Mouse (Mus musculus): ENCODE results near the gene Kif13a. TPM values are rescaled to one million over a fixed set of nuclear protein-coding genes. Genes with fewer than 3 reads are reported as not detected.

Kif13a gene
- polyA plus RNA-seq, 1 experiment from 2014 or later: 8.0 TPM

DNA sequence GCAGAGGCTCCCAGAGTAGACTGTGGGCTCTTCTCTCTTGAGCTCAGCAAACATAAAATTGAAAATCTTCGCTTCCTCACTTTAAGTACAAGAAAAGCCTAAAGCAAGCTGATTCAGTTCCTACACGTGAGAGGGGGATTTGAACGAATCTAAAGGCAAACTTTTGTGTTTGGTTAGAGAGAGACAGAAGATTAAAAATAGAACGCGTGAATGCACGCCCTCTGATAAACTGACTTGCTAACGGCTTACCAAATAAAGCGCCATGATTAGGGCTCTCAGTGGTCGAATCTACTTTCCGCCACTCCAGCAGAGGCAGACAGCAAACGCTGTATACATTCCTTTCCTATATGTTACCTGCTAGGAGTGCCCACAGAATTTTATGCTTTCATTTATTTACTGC lies 31.3 kb downstream of the Kif13a start:
- H3K4me1 ChIP-seq: peaks cover 14% of the 10 kb centered on the region
- DNase-seq (ENCODE audit: extremely low spot score, low spot score): no peak
- H3K27ac ChIP-seq: no peak overlapping the region
- H3K36me3 ChIP-seq (replicated peaks): peaks cover 24% of the 10 kb centered on the region
- WGBS: 67% methylated on average over 11 of the region's 11 CpGs
- H3K4me3 ChIP-seq: no peak overlapping the region
- peaks cover 9% of the 10 kb centered on the region; the same call in 1 of the 2 replicates for H3K9me3 ChIP-seq
- H3K27me3 ChIP-seq (ENCODE audit: poor library complexity, severe bottlenecking): no peaks in the 10 kb centered on the region

DNA sequence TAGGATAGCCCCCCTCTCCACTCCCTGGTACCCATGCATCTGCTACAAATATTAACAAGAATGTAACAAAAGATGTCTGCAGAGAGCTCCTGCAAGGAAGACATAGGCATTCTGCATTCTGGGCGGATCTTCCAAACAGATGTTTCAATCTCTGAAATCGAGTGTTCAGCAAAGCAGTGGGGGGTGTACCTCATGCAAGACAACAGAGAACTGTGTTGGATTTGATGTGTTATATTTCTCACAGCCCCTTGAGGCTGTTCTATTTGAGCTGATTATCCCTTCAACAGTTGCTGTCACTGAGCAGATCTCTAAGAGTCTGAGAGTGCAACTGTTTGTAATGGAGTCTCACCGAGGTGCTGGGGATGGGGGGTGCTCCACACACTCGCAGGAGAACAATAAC lies 37.3 kb downstream of the Kif13a start:
- Histone ChIP-seq H3K27ac (no peak overlapping the region), H3K36me3 (replicated peaks) (no peaks in the 10 kb centered on the region), H3K4me1 (peaks cover 12% of the 10 kb centered on the region), H3K9me3 (no peaks in the 10 kb centered on the region), H3K27me3 (ENCODE audit: poor library complexity, severe bottlenecking) (no peaks in the 10 kb centered on the region), H3K4me3 (no peak overlapping the region)
- DNase-seq (ENCODE audit: extremely low spot score, low spot score): no peak
- 82% methylated on average over 4 of the region's 4 CpGs for WGBS

DNA sequence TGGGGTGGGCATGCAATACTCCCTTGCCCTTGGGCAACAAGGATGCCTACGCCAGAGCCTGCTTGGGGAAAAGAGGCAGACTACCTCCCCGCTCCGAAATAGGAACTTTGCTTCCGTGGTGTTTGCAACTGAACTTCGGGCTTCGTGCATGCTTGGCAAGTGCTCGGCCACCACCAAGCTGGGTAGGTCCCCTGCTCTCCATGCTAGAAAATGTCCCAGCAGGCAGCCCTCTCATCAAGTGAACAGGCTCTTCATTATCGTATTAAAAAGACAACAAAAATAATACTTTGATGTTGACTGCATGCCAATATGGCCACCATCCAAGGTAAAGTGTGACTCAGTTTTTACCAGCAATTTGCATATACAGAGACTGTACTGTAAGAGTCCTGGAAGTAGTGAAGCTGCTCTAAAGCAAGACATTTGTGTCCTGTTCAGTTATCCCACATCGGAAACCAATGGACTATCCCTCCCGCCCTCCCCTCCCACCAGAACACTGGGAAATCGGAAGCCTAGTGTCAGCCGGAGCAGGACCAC lies 41.5 kb downstream of the Kif13a start:
- no peak for DNase-seq (ENCODE audit: extremely low spot score, low spot score)
- H3K4me3 ChIP-seq: no peak overlapping the region
- WGBS: 91% methylated on average over 12 of the region's 12 CpGs
- no peaks in the 10 kb centered on the region for H3K9me3 ChIP-seq
- H3K36me3 ChIP-seq (replicated peaks): no peaks in the 10 kb centered on the region
- peaks cover 17% of the 10 kb centered on the region for H3K4me1 ChIP-seq
- H3K27me3 ChIP-seq (ENCODE audit: poor library complexity, severe bottlenecking): no peaks in the 10 kb centered on the region
- H3K27ac ChIP-seq: no peak overlapping the region

DNA sequence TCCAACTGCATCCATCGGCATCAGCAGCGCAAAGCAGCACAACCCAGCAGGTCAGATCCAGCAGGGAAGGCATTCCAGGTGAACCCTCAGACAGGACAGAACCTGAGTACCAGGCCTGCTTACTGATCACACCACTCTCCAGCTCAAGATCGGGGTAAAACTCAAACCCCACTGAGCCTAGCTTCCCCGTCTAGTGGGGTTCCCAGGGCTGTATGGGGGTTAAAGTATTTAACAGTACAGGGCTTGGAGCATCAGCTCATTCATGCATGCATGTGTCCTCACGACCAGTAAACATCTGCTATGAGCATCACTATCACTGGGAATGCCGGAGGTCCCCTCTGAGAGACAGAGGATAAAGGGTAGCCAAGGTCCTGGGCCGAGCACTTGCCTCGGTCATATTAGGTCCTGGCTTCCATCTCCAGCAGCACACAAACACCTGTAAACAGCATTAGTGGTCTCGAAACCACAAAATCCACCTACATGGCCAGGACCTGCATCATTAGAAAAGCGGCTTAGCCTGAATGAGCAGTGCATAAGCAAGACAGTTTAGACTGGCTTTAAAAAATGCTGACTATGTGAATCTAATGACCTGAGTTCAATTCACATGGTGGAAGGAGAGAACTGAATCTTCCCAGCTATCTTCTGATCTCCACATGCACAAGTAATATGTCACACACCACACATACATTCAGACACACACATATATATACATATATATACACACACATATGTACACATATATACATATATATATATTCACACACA lies 43.0 kb downstream of the Kif13a start:
- H3K27me3 ChIP-seq (ENCODE audit: poor library complexity, severe bottlenecking): no peaks in the 10 kb centered on the region
- 93% methylated on average over 10 of the region's 10 CpGs for WGBS
- H3K4me1 ChIP-seq: peaks cover 8% of the 10 kb centered on the region; the same call in 1 of the 2 replicates
- H3K4me3 ChIP-seq: no peak overlapping the region
- no peaks in the 10 kb centered on the region for H3K36me3 ChIP-seq (replicated peaks)
- no peak overlapping the region for H3K27ac ChIP-seq
- H3K9me3 ChIP-seq: no peaks in the 10 kb centered on the region
- no peak for DNase-seq (ENCODE audit: extremely low spot score, low spot score)

DNA sequence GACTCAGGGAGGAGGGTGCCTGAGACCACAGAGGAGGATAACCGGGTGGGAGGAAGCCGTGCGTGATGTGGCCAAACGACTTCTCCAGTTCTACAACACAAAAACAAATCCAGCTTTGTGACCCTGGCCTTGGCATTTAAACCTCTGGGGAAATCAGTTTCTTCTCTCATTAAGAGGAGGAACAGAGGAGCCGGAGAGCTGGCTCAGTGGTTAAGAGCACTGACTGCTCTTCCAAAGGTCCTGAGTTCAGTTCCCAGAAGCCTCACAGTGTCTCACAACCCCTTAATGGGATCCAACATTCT lies 44.0 kb downstream of the Kif13a start:
- no peak for DNase-seq (ENCODE audit: extremely low spot score, low spot score)
- no peaks in the 10 kb centered on the region for H3K27me3 ChIP-seq (ENCODE audit: poor library complexity, severe bottlenecking)
- WGBS: 91% methylated on average over 5 of the region's 5 CpGs
- no peaks in the 10 kb centered on the region for H3K36me3 ChIP-seq (replicated peaks)
- peaks cover 13% of the 10 kb centered on the region for H3K4me1 ChIP-seq
- H3K27ac ChIP-seq: no peak overlapping the region
- no peaks in the 10 kb centered on the region for H3K9me3 ChIP-seq
- no peak overlapping the region for H3K4me3 ChIP-seq

DNA sequence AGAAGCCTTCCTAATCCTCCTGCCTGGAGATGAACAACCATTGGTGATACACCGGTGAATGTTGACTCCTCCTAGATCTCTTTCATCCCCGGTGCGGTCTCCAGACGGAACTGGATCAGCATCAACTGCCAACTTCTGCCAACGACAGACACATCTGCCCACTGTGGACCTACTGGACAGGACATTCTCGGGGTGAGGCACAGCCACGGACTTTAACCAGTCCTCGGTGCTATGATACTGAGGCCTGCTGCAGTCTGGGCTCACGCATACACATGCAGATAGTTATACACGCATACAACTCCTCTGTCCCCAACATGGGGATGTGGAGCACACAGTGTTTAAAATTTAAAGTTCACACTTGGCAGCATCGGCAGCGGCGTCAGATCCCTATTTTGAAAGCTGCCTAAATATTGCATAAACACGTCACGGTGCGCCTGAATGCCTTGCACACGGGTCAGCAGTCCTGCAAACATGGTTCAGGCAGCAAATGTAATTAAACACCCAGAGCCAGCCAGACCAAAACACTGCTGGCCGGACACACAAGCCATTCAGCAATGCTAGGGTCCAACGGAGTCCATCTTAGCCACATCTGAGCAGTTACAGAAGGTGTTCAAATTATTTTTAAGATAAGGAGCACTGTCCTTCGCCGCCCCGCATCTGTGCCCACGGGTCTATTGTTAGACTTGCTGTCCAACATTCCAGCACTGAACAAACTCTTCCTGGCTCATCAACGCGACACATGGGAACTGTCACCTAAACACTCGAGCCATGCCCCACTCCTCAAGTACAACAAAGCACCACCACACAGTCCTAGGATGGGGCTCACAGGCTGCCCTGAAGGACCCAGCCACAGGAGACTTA lies 44.5 kb downstream of the Kif13a start:
- Histone ChIP-seq H3K4me1 (peaks cover 13% of the 10 kb centered on the region), H3K27me3 (ENCODE audit: poor library complexity, severe bottlenecking) (no peaks in the 10 kb centered on the region), H3K27ac (no peak overlapping the region), H3K4me3 (no peak overlapping the region), H3K36me3 (replicated peaks) (no peaks in the 10 kb centered on the region), H3K9me3 (no peaks in the 10 kb centered on the region)
- no peak for DNase-seq (ENCODE audit: extremely low spot score, low spot score)
- WGBS: 92% methylated on average over 26 of the region's 26 CpGs

DNA sequence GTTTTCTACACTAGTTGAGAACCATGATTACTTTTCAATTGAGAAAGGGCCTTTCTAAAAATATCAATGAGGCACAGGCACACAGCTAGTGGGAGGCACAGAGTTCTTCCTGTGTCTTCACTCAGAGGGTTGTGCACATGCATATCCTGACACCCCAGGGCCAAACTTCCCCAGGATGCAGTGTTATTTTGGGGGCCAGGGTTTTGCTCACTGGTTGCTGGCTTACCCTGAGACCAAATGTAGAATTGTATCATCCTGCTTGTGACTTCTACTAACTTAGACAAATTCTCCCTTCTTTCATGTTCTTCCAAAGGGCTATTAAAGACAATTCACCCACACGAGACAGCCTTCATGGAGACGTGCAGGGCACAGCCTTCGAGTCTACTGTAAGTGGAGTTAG lies 45.7 kb downstream of the Kif13a start:
- Histone ChIP-seq H3K27ac (no peak overlapping the region), H3K4me1 (peaks cover 13% of the 10 kb centered on the region), H3K4me3 (no peak overlapping the region), H3K27me3 (ENCODE audit: poor library complexity, severe bottlenecking) (no peaks in the 10 kb centered on the region), H3K36me3 (replicated peaks) (no peaks in the 10 kb centered on the region), H3K9me3 (no peaks in the 10 kb centered on the region)
- no peak for DNase-seq (ENCODE audit: extremely low spot score, low spot score)
- 93% methylated on average over 3 of the region's 3 CpGs for WGBS

DNA sequence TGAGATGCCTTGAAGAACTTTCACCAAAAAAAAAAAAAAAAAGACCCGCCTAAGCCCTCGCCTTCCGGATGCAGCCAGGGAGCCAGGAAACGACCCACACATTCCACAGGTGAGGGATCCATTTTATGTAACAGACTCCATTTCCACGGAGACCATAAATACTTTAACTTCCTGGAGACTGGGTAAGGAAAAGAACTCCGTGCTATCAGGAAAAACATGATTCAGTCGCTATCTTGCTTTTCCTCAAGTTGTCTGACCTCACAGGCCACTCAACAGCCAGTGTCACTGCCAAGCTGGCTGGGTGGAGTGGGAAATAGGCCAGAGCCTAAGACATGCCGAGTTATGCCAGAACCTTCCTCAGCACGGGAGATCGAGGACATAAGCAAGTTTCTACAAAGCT lies 46.3 kb downstream of the Kif13a start:
- no peak for DNase-seq (ENCODE audit: extremely low spot score, low spot score)
- Histone ChIP-seq H3K36me3 (replicated peaks) (no peaks in the 10 kb centered on the region), H3K27ac (no peak overlapping the region), H3K4me3 (no peak overlapping the region), H3K9me3 (no peaks in the 10 kb centered on the region), H3K27me3 (ENCODE audit: poor library complexity, severe bottlenecking) (no peaks in the 10 kb centered on the region), H3K4me1 (peaks cover 13% of the 10 kb centered on the region)
- 84% methylated on average over 10 of the region's 10 CpGs for WGBS

DNA sequence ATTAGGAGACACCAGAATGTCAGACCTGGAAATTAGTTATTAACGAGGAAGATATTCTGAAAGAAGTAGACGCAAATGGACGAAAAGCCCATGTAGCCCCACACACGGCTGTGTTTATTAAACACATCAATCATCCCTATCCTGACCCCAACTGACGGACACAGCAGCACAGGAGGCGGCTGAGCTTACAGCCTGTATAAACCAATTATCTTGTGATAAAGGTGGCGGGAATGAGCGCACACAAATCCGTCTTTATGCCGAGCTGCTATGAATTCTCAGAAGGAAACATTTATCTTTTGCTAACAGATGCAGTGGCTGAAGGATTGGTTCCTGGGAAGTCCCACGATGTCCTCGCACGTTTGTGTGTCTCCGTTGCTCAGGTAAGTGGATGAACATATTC lies 48.9 kb downstream of the Kif13a start:
- H3K27me3 ChIP-seq (ENCODE audit: poor library complexity, severe bottlenecking): no peaks in the 10 kb centered on the region
- no peak overlapping the region for H3K27ac ChIP-seq
- H3K4me3 ChIP-seq: no peak overlapping the region
- peaks cover 13% of the 10 kb centered on the region for H3K4me1 ChIP-seq
- 79% methylated on average over 14 of the region's 14 CpGs for WGBS
- H3K9me3 ChIP-seq: no peaks in the 10 kb centered on the region
- no peak for DNase-seq (ENCODE audit: extremely low spot score, low spot score)
- no peaks in the 10 kb centered on the region for H3K36me3 ChIP-seq (replicated peaks)

DNA sequence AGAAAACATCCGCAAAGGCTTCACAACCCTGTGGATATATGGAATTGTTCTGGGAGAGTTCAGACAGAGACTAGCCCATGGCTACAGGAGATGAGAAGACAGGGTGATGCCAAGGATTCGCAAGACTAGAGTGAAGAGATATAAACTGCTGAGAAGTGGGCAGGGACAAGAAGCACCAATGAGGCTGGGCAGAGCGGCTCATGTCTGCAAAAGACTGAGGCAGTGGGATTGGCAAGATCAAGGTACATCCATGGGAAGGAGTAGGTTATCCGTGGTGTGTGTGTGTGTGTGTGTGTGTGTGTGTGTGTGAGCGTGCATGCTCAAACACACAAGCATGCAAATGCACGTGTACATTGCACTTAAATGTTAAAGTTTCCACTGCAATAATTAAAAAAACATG lies 49.4 kb downstream of the Kif13a start:
- H3K4me1 ChIP-seq: peaks cover 9% of the 10 kb centered on the region
- no peak for DNase-seq (ENCODE audit: extremely low spot score, low spot score)
- H3K4me3 ChIP-seq: no peak overlapping the region
- no peaks in the 10 kb centered on the region for H3K27me3 ChIP-seq (ENCODE audit: poor library complexity, severe bottlenecking)
- 92% methylated on average over 6 of the region's 6 CpGs for WGBS
- H3K36me3 ChIP-seq (replicated peaks): no peaks in the 10 kb centered on the region
- no peak overlapping the region for H3K27ac ChIP-seq
- H3K9me3 ChIP-seq: no peaks in the 10 kb centered on the region

DNA sequence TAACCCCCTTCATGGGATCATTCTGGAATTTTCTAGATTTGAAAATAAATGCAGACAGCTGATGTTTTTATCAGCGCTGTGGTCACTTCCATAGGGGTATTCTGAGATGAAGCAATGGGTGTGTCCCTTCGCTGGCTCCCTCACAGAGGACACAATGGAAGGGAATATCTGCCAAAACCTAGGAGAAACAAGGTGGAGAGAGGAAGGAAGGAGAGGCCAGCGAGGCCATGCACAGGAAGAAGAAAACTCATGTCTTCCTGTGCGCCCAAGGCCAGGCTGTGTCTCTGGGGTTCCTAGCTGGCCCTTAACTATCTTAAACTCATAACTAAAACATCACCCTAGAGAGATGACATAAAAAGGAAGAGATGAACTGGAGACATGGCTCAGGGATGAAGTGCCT lies 52.6 kb downstream of the Kif13a start:
- H3K9me3 ChIP-seq: no peaks in the 10 kb centered on the region
- WGBS: 84% methylated on average over 4 of the region's 4 CpGs
- DNase-seq (ENCODE audit: extremely low spot score, low spot score): no peak
- H3K27ac ChIP-seq: no peak overlapping the region
- no peak overlapping the region for H3K4me3 ChIP-seq
- peaks cover 14% of the 10 kb centered on the region for H3K4me1 ChIP-seq
- H3K27me3 ChIP-seq (ENCODE audit: poor library complexity, severe bottlenecking): no peaks in the 10 kb centered on the region
- no peaks in the 10 kb centered on the region for H3K36me3 ChIP-seq (replicated peaks)

DNA sequence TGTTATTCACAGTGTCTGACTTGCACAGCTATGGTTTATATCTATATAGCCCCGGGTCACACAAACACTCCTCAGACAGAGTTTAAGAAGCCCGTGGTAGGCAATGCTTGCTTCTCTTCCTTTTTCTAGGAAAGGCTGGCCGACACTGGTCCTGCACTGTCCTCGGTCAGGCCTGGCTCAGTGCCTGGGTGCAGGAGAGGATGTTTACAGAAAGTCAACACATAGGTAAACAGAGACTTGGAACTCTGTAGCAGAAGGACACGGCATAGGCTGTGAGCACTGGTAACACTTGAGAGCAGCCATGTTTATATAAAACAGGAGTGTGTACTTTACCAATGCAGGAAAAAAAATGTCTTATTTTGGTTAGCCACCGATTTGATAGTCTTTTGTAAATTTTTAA lies 54.3 kb downstream of the Kif13a start:
- Histone ChIP-seq H3K27me3 (ENCODE audit: poor library complexity, severe bottlenecking) (no peaks in the 10 kb centered on the region), H3K4me1 (peaks cover 14% of the 10 kb centered on the region), H3K4me3 (no peak overlapping the region), H3K27ac (no peak overlapping the region), H3K9me3 (no peaks in the 10 kb centered on the region), H3K36me3 (replicated peaks) (no peaks in the 10 kb centered on the region)
- DNase-seq (ENCODE audit: extremely low spot score, low spot score): no peak
- 91% methylated on average over 6 of the region's 6 CpGs for WGBS

DNA sequence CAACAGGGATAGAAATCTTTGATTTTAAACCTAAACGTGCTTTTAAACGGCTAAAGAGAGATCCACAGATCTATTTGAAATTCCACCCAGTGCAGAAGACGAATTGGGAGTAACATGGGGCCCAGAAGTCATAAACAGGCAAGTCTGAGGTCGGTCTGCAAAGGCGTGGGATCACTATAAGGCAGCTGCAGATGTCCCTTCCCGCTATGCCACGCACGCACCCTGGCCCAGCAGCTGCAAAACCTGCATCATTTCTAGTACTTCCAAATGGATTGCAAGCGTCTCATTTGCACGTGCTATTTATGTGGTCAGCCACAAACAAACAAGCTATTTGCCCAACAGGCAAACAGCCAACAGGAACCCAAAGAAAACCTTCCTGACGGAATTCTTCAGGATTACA lies 56.9 kb downstream of the Kif13a start:
- Histone ChIP-seq H3K4me1 (peaks cover 14% of the 10 kb centered on the region), H3K27ac (no peak overlapping the region), H3K4me3 (no peak overlapping the region), H3K9me3 (no peaks in the 10 kb centered on the region), H3K36me3 (replicated peaks) (no peaks in the 10 kb centered on the region), H3K27me3 (ENCODE audit: poor library complexity, severe bottlenecking) (no peaks in the 10 kb centered on the region)
- no peak for DNase-seq (ENCODE audit: extremely low spot score, low spot score)
- WGBS: 94% methylated on average over 11 of the region's 11 CpGs

Data from forebrain, embryonic 10.5 days (tissue).